Mouse (Mus musculus): Measurements from ENCODE around the gene Macrod1. TPM values are rescaled to one million over a fixed set of nuclear protein-coding genes. Genes with fewer than 3 reads are reported as not detected.
"Not testable (repeated sequence)": the region's sequence is repeated elsewhere in the genome, so short reads cannot be mapped to it uniquely, and the experiment has no call there.

Macrod1 gene
- total RNA-seq, 2 experiments from 2014 or later, result 134 to 155 TPM

GRCm38 (mm10) chr19:7055173-7055572 is 1.4 kb upstream of the Macrod1 start:
- DNase-seq, result no peak

- peak; percentile 82 for DNase-seq
Observed at GRCm38 (mm10) chr19:7057126-7057721, 614 bp downstream of the Macrod1 start.

- DNase-seq, result peak; percentile 92
Observed at GRCm38 (mm10) chr19:7057722-7058207, 1.2 kb downstream of the Macrod1 start.

GRCm38 (mm10) chr19:7058541-7058940 is 1.9 kb downstream of the Macrod1 start:
- DNase-seq, result no peak

GRCm38 (mm10) chr19:7062110-7062509 is 5.5 kb downstream of the Macrod1 start:
- no peak for DNase-seq

GRCm38 (mm10) chr19:7062916-7063315 is 6.3 kb downstream of the Macrod1 start:
- no peak for DNase-seq

GRCm38 (mm10) chr19:7064571-7064970 is 8.0 kb downstream of the Macrod1 start:
- peak; percentile 92 for DNase-seq

GRCm38 (mm10) chr19:7066034-7066827 is 9.6 kb downstream of the Macrod1 start:
- DNase-seq, result no peak

- no peak for DNase-seq
Observed at GRCm38 (mm10) chr19:7066828-7067342, 10.3 kb downstream of the Macrod1 start.

- no peak for DNase-seq
Observed at GRCm38 (mm10) chr19:7067344-7068050, 10.9 kb downstream of the Macrod1 start.

GRCm38 (mm10) chr19:7068136-7068535 is 11.5 kb downstream of the Macrod1 start:
- peak; percentile 91 for DNase-seq

- DNase-seq, result peak; percentile 64
Observed at GRCm38 (mm10) chr19:7068661-7069531, 12.3 kb downstream of the Macrod1 start.

GRCm38 (mm10) chr19:7069781-7070763 is 13.5 kb downstream of the Macrod1 start:
- peak; percentile 44 for DNase-seq

- DNase-seq, result no peak
Observed at GRCm38 (mm10) chr19:7070775-7071174, 14.2 kb downstream of the Macrod1 start.

- DNase-seq, result no peak
Observed at GRCm38 (mm10) chr19:7072221-7072620, 15.6 kb downstream of the Macrod1 start.

GRCm38 (mm10) chr19:7073997-7074781 is 17.6 kb downstream of the Macrod1 start:
- no peak for DNase-seq

- not testable (repeated sequence) for DNase-seq
Observed at GRCm38 (mm10) chr19:7075336-7075735, 18.7 kb downstream of the Macrod1 start.

- no peak for DNase-seq
Observed at GRCm38 (mm10) chr19:7077666-7078065, 21.1 kb downstream of the Macrod1 start.

GRCm38 (mm10) chr19:7078271-7078670 is 21.7 kb downstream of the Macrod1 start:
- DNase-seq, result no peak
